Mouse (Mus musculus): Measurements from ENCODE around the gene Sp140.
"Not testable (repeated sequence)": the region's sequence is repeated elsewhere in the genome, so short reads cannot be mapped to it uniquely, and the experiment has no call there.

DNA sequence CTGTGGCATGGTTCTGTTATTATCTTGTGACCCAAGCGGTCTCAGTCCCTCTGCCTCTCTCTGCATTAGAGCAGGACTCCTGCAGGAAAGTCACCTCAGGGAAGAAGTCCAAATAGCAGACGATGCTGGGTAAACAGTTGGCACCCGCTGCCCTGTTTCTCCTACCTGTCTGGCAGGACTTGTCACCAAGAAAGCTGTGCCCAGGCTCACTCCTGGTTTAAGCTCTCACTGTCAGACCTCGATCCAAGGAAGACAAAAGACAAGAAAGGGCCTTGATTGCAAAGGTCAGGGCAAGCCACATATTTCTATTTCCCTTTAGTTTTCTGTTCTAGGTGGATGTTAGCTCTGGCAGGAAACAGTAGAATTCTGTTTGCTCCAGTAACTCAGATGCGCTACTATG lies 50.3 kb downstream of the Sp140 start:
- TF ChIP-seq POLR2A (IDR thresholded peaks at IDR 0.05; ENCODE audit: insufficient read depth, low read length); CTCF (IDR thresholded peaks at IDR 0.05; ENCODE audit: low read depth, low read length): not testable (repeated sequence)
